Mouse (Mus musculus): ENCODE measurements around the gene Lrrc75b. TPM values are rescaled to one million over a fixed set of nuclear protein-coding genes. Genes with fewer than 3 reads are reported as not detected.

Lrrc75b gene
- total and polyA plus RNA-seq, 3 experiments: not detected

GRCm38 (mm10) chr10:75558515-75558914 is 1.6 kb downstream of the Lrrc75b start:
- no peak for TF ChIP-seq MAZ (IDR thresholded peaks at IDR 0.05; ENCODE audit: low read depth, low read length)
- TF ChIP-seq EP300 (IDR thresholded peaks at IDR 0.05; ENCODE audit: low read depth in 1 of 2, low read length in 2 of 2): 0 out of 4 replicates have a peak, but pooled peaks of 1 of the 2 experiments have one; percentile 20
- no peak for TF ChIP-seq NELFE (IDR thresholded peaks at IDR 0.05; ENCODE audit: low read depth, low read length)
- TF ChIP-seq E2F4 (IDR thresholded peaks at IDR 0.05; ENCODE audit: borderline replicate concordance, low read depth, low read length): no peak
- Histone ChIP-seq H3K9me3 (replicated peaks; ENCODE audit: insufficient read depth, low read length) (no peaks in the 10 kb centered on the region), H3K4me1 (ENCODE audit: control insufficient read depth in 1 of 2, insufficient read depth in 2 of 2, low read length in 2 of 2) (peaks cover 2 to 7% of the 10 kb centered on the region in 2 experiments; a peak in 3 of 4 replicates), H3K4me3 (ENCODE audit: control insufficient read depth in 1 of 2, insufficient read depth in 1 of 2, low read depth in 2 of 2, low read length in 2 of 2) (no peak overlapping the region), H3K27me3 (ENCODE audit: control insufficient read depth in 1 of 2, insufficient read depth in 2 of 2, low read length in 2 of 2) (no peaks in the 10 kb centered on the region), H3K27ac (ENCODE audit: control insufficient read depth, low read depth, low read length) (no peak overlapping the region), H3K79me2 (ENCODE audit: control insufficient read depth, insufficient read depth, low read length, poor library complexity) (no peaks in the 10 kb centered on the region), H3K36me3 (ENCODE audit: control insufficient read depth in 1 of 2, insufficient read depth in 2 of 2, low read length in 2 of 2) (no peaks in the 10 kb centered on the region), H3K9ac (ENCODE audit: control insufficient read depth, low read depth, low read length, poor library complexity, severe bottlenecking) (no peak overlapping the region)
- peak; percentile 33 for DNase-seq (ENCODE audit: low read depth, low spot score)

DNA sequence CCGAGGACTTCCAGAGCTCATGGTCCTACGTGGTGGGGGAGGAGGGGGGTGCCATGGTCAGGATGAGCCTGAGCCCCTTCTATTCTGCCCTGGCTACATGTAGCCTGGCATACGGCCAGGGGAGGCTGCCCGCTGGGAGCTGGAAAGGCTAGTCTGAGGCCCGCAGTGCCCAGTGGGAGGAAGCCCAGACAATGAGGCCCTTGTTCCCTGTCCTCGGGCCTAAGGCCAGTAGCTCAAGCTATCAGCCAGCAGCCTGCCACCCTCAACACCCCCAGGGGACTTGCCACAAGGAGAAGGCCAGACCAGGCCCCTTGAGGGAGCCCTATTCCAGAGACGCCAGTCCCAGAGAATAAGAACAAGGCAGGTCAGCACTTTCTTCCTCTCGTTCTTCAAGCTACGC is 4.1 kb downstream of the Lrrc75b start:
- no peaks in the 10 kb centered on the region for H3K79me2 ChIP-seq (ENCODE audit: control insufficient read depth, insufficient read depth, low read length, poor library complexity)
- no peak overlapping the region for H3K4me3 ChIP-seq (ENCODE audit: control insufficient read depth in 1 of 2, insufficient read depth in 1 of 2, low read depth in 2 of 2, low read length in 2 of 2)
- no peak for TF ChIP-seq UBTF (IDR thresholded peaks at IDR 0.05; ENCODE audit: borderline replicate concordance, insufficient read depth, low read depth, low read length)
- TF ChIP-seq TCF12 (IDR thresholded peaks at IDR 0.05; ENCODE audit: low read depth, low read length): no peak
- no peak for TF ChIP-seq EP300 (IDR thresholded peaks at IDR 0.05; ENCODE audit: low read depth in 1 of 2, low read length in 2 of 2)
- TF ChIP-seq MAX (IDR thresholded peaks at IDR 0.05; ENCODE audit: low read length): no peak
- no peak for TF ChIP-seq POLR2A (IDR thresholded peaks at IDR 0.05; ENCODE audit: control insufficient read depth in 1 of 2, insufficient read depth in 1 of 2, low read depth in 1 of 2, low read length in 2 of 2, poor library complexity in 1 of 2)
- no peaks in the 10 kb centered on the region for H3K36me3 ChIP-seq (ENCODE audit: control insufficient read depth in 1 of 2, insufficient read depth in 2 of 2, low read length in 2 of 2)
- DNase-seq (ENCODE audit: low read depth, low spot score): no peak
- peaks cover 2 to 7% of the 10 kb centered on the region in 2 experiments; a peak in 3 of 4 replicates for H3K4me1 ChIP-seq (ENCODE audit: control insufficient read depth in 1 of 2, insufficient read depth in 2 of 2, low read length in 2 of 2)
- no peak overlapping the region for H3K27ac ChIP-seq (ENCODE audit: control insufficient read depth, low read depth, low read length)
- no peaks in the 10 kb centered on the region for H3K27me3 ChIP-seq (ENCODE audit: control insufficient read depth in 1 of 2, insufficient read depth in 2 of 2, low read length in 2 of 2)
- no peaks in the 10 kb centered on the region for H3K9me3 ChIP-seq (replicated peaks; ENCODE audit: insufficient read depth, low read length)
- H3K9ac ChIP-seq (ENCODE audit: control insufficient read depth, low read depth, low read length, poor library complexity, severe bottlenecking): no peak overlapping the region

DNA sequence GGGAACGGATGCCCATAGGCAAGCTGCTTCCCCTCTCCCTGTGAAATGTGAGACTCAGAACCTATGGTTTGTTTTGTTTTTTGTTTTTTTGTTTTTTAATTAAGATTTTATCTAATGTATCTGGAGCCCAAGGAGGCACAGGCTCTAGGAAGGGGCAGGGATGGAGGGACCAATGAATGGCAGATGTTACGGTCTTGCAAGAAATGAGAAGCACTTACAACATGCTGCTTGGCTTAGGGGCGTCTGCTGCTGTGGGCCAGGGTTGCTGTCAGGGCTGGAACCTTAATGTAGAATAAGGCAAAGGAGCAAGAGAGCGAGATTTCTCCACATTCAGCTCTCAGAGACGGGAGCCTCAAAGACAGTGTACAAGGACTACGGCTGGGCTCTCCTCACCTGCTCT is 4.6 kb downstream of the Lrrc75b start:
- no peaks in the 10 kb centered on the region for H3K27me3 ChIP-seq (ENCODE audit: control insufficient read depth in 1 of 2, insufficient read depth in 2 of 2, low read length in 2 of 2)
- peaks cover 2 to 7% of the 10 kb centered on the region in 2 experiments; a peak in 3 of 4 replicates for H3K4me1 ChIP-seq (ENCODE audit: control insufficient read depth in 1 of 2, insufficient read depth in 2 of 2, low read length in 2 of 2)
- no peaks in the 10 kb centered on the region for H3K36me3 ChIP-seq (ENCODE audit: control insufficient read depth in 1 of 2, insufficient read depth in 2 of 2, low read length in 2 of 2)
- H3K27ac ChIP-seq (ENCODE audit: control insufficient read depth, low read depth, low read length): no peak overlapping the region
- DNase-seq (ENCODE audit: low read depth, low spot score): no peak
- H3K4me3 ChIP-seq (ENCODE audit: control insufficient read depth in 1 of 2, insufficient read depth in 1 of 2, low read depth in 2 of 2, low read length in 2 of 2): no peak overlapping the region
- H3K79me2 ChIP-seq (ENCODE audit: control insufficient read depth, insufficient read depth, low read length, poor library complexity): no peaks in the 10 kb centered on the region
- H3K9me3 ChIP-seq (replicated peaks; ENCODE audit: insufficient read depth, low read length): no peaks in the 10 kb centered on the region
- TF ChIP-seq USF1 (IDR thresholded peaks at IDR 0.05; ENCODE audit: low read depth, low read length) (no peak), ETS1 (IDR thresholded peaks at IDR 0.05; ENCODE audit: low read depth, low read length) (no peak), MAX (IDR thresholded peaks at IDR 0.05; ENCODE audit: low read length) (no peak), E2F4 (IDR thresholded peaks at IDR 0.05; ENCODE audit: borderline replicate concordance, low read depth, low read length) (no peak), GATA1 (IDR thresholded peaks at IDR 0.05; ENCODE audit: low read depth, low read length) (no peak), USF2 (IDR thresholded peaks at IDR 0.05; ENCODE audit: borderline replicate concordance in 1 of 2, insufficient read depth in 1 of 2, low read depth in 1 of 2, low read length in 2 of 2) (no peak), HCFC1 (IDR thresholded peaks at IDR 0.05; ENCODE audit: low read depth, low read length) (no peak)
- H3K9ac ChIP-seq (ENCODE audit: control insufficient read depth, low read depth, low read length, poor library complexity, severe bottlenecking): no peak overlapping the region
